Mouse (Mus musculus): ENCODE results near the gene Epn3. TPM values are rescaled to one million over a fixed set of nuclear protein-coding genes. Genes with fewer than 3 reads are reported as not detected.

Gene Epn3
- polyA plus RNA-seq, 1 experiment: 2.6 TPM

- peak overlapping the region; percentile 56 for H3K4me3 ChIP-seq (ENCODE audit: low read depth, low read length)
- TF ChIP-seq CTCF (IDR thresholded peaks at IDR 0.05; ENCODE audit: extremely low read depth, insufficient read length, insufficient replicate concordance, low read depth, low read length) (no peak), POLR2A (IDR thresholded peaks at IDR 0.05; ENCODE audit: low read depth, low read length) (no peak)
- WGBS: 22% methylated on average over 17 of the region's 17 CpGs
- H3K27me3 ChIP-seq (ENCODE audit: control insufficient read depth, insufficient read depth, low read length): peaks cover 49% of the 10 kb centered on the region
- H3K4me1 ChIP-seq (ENCODE audit: control insufficient read depth, insufficient read depth, insufficient read length, low read length): peaks cover 7% of the 10 kb centered on the region
- no peak overlapping the region for H3K27ac ChIP-seq (ENCODE audit: insufficient read depth, low read depth, low read length)
- no peaks in the 10 kb centered on the region for H3K36me3 ChIP-seq (ENCODE audit: control insufficient read depth, insufficient read depth, low read length)
These were observed 27.8 kb downstream of the Epn3 start for GRCm38 (mm10) chr11:94471740-94472584.

GRCm38 (mm10) chr11:94470391-94470790 is 29.4 kb downstream of the Epn3 start:
- WGBS: 67% methylated on average over 6 of the region's 7 CpGs
- H3K4me1 ChIP-seq (ENCODE audit: control insufficient read depth, insufficient read depth, insufficient read length, low read length): peaks cover 7% of the 10 kb centered on the region
- TF ChIP-seq CTCF (IDR thresholded peaks at IDR 0.05; ENCODE audit: extremely low read depth, insufficient read length, insufficient replicate concordance, low read depth, low read length) (no peak), POLR2A (IDR thresholded peaks at IDR 0.05; ENCODE audit: low read depth, low read length) (no peak)
- H3K27me3 ChIP-seq (ENCODE audit: control insufficient read depth, insufficient read depth, low read length): peaks cover 47% of the 10 kb centered on the region
- H3K27ac ChIP-seq (ENCODE audit: insufficient read depth, low read depth, low read length): no peak overlapping the region
- H3K4me3 ChIP-seq (ENCODE audit: low read depth, low read length): no peak overlapping the region
- no peaks in the 10 kb centered on the region for H3K36me3 ChIP-seq (ENCODE audit: control insufficient read depth, insufficient read depth, low read length)

- Histone ChIP-seq H3K27ac (ENCODE audit: insufficient read depth, low read depth, low read length) (no peak overlapping the region), H3K4me3 (ENCODE audit: low read depth, low read length) (no peak overlapping the region), H3K36me3 (ENCODE audit: control insufficient read depth, insufficient read depth, low read length) (no peaks in the 10 kb centered on the region), H3K4me1 (ENCODE audit: control insufficient read depth, insufficient read depth, insufficient read length, low read length) (peaks cover 6% of the 10 kb centered on the region), H3K27me3 (ENCODE audit: control insufficient read depth, insufficient read depth, low read length) (peaks cover 40% of the 10 kb centered on the region)
- TF ChIP-seq POLR2A (IDR thresholded peaks at IDR 0.05; ENCODE audit: low read depth, low read length): no peak
- TF ChIP-seq CTCF (IDR thresholded peaks at IDR 0.05; ENCODE audit: extremely low read depth, insufficient read length, insufficient replicate concordance, low read depth, low read length): no peak
- WGBS: 33% methylated on average over 9 of the region's 9 CpGs
These were observed 30.4 kb downstream of the Epn3 start for GRCm38 (mm10) chr11:94469136-94470064.

- Histone ChIP-seq H3K27ac (ENCODE audit: insufficient read depth, low read depth, low read length) (no peak overlapping the region), H3K27me3 (ENCODE audit: control insufficient read depth, insufficient read depth, low read length) (peaks cover 32% of the 10 kb centered on the region), H3K4me1 (ENCODE audit: control insufficient read depth, insufficient read depth, insufficient read length, low read length) (peaks cover 2% of the 10 kb centered on the region; the same call in 1 of the 2 replicates), H3K4me3 (ENCODE audit: low read depth, low read length) (no peak overlapping the region), H3K36me3 (ENCODE audit: control insufficient read depth, insufficient read depth, low read length) (no peaks in the 10 kb centered on the region)
- WGBS: 37% methylated on average over 4 of the region's 4 CpGs
- no peak for TF ChIP-seq CTCF (IDR thresholded peaks at IDR 0.05; ENCODE audit: extremely low read depth, insufficient read length, insufficient replicate concordance, low read depth, low read length)
- no peak for TF ChIP-seq POLR2A (IDR thresholded peaks at IDR 0.05; ENCODE audit: low read depth, low read length)
These were observed 31.2 kb downstream of the Epn3 start for GRCm38 (mm10) chr11:94468582-94469064.

- no peak overlapping the region for H3K4me3 ChIP-seq (ENCODE audit: low read depth, low read length)
- H3K4me1 ChIP-seq (ENCODE audit: control insufficient read depth, insufficient read depth, insufficient read length, low read length): no peaks in the 10 kb centered on the region
- 82% methylated on average over 17 of the region's 17 CpGs for WGBS
- no peak for TF ChIP-seq CTCF (IDR thresholded peaks at IDR 0.05; ENCODE audit: extremely low read depth, insufficient read length, insufficient replicate concordance, low read depth, low read length)
- TF ChIP-seq POLR2A (IDR thresholded peaks at IDR 0.05; ENCODE audit: low read depth, low read length): no peak
- H3K27me3 ChIP-seq (ENCODE audit: control insufficient read depth, insufficient read depth, low read length): peaks cover 13% of the 10 kb centered on the region; the same call in 1 of the 2 replicates
- H3K36me3 ChIP-seq (ENCODE audit: control insufficient read depth, insufficient read depth, low read length): no peaks in the 10 kb centered on the region
- no peak overlapping the region for H3K27ac ChIP-seq (ENCODE audit: insufficient read depth, low read depth, low read length)
These were observed 33.4 kb downstream of the Epn3 start for GRCm38 (mm10) chr11:94466333-94466855.

GRCm38 (mm10) chr11:94464170-94464569 is 35.6 kb downstream of the Epn3 start:
- no peak overlapping the region for H3K27ac ChIP-seq (ENCODE audit: insufficient read depth, low read depth, low read length)
- no peaks in the 10 kb centered on the region for H3K27me3 ChIP-seq (ENCODE audit: control insufficient read depth, insufficient read depth, low read length)
- no peak overlapping the region for H3K4me3 ChIP-seq (ENCODE audit: low read depth, low read length)
- no peaks in the 10 kb centered on the region for H3K4me1 ChIP-seq (ENCODE audit: control insufficient read depth, insufficient read depth, insufficient read length, low read length)
- WGBS: 24% methylated on average over 2 of the region's 2 CpGs
- no peaks in the 10 kb centered on the region for H3K36me3 ChIP-seq (ENCODE audit: control insufficient read depth, insufficient read depth, low read length)
- TF ChIP-seq POLR2A (IDR thresholded peaks at IDR 0.05; ENCODE audit: low read depth, low read length): no peak
- TF ChIP-seq CTCF (IDR thresholded peaks at IDR 0.05; ENCODE audit: extremely low read depth, insufficient read length, insufficient replicate concordance, low read depth, low read length): no peak
